Mouse (Mus musculus): ENCODE data around the gene Zfp341. TPM values are rescaled to one million over a fixed set of nuclear protein-coding genes. Genes with fewer than 3 reads are reported as not detected.
A peak's percentile ranks its signal among the peaks of the same experiment; 100 is the strongest.

Gene Zfp341
- total and polyA plus RNA-seq, 2 experiments from 2014 or later: 0.40 to 4.4 TPM

DNA sequence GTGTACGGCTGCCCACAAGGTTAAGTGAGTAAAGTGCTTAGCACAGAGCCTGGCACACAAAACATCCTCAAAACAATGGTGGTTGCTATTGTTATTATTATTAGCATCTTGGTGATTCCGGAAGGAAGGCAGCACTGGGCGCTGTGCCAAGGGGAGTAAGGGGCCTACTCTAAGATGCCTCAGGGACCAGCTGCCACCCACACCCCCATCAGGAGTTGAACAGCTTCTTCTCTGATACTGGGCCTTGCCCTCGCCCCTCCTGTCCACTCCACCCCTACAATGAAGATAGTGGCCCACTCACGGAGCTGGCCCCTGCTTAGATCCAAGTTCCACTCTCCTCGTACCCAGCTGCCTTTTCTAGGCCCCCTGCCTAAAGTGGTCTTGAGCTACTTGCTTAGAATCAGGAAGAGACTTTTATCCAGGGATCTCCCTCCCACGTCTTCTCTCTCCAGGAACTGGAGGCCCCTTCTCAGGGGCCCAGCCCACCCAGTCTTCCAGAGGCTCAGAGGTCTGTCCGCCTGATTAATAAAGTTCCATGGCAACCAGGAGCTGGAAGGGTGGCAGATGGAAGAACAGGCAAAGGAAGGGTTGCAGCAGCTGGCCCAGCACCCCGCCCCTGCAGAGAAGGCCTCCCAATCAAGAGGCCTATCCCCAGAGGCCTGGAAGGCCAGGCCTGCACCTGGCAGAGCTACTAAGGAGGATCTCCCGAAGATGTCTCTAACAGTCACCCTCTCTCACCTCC, 44.6 kb upstream of the Zfp341 start:
- no peaks in the 10 kb centered on the region for H3K9me3 ChIP-seq (replicated peaks; ENCODE audit: control insufficient read depth, low read length)
- H3K4me2 ChIP-seq (ENCODE audit: low read depth, low read length): peak overlapping the region; percentile 98
- H3K9ac ChIP-seq (replicated peaks; ENCODE audit: low read depth, low read length): peak overlapping the region; percentile 66; the same call in 1 of the 2 replicates
- ATAC-seq (ENCODE audit: insufficient read depth, low read depth) (no peak), DNase-seq (ENCODE audit: low spot score) (no peak)
- H3K36me3 ChIP-seq (replicated peaks; ENCODE audit: control insufficient read depth, insufficient read depth, low read length): 0 out of 2 replicates have a peak, but pooled peaks cover 3% of the 10 kb centered on the region
- peaks cover 21% of the 10 kb centered on the region; the same call in 1 of the 2 replicates for H3K4me1 ChIP-seq (ENCODE audit: control insufficient read depth, insufficient read depth)
- no peaks in the 10 kb centered on the region for H3K27me3 ChIP-seq (ENCODE audit: control insufficient read depth, insufficient read depth, low read length)
- 27% methylated on average over 10 of the region's 10 CpGs for WGBS
- peak overlapping the region; percentile 82 for H3K4me3 ChIP-seq (ENCODE audit: low read depth, low read length)
- TF ChIP-seq EP300 (IDR thresholded peaks at IDR 0.05; ENCODE audit: low read depth): no peak
- no peak for TF ChIP-seq CTCF (IDR thresholded peaks at IDR 0.05; ENCODE audit: low read depth)
- H3K27ac ChIP-seq (ENCODE audit: low read depth): peak overlapping the region; percentile 82

DNA sequence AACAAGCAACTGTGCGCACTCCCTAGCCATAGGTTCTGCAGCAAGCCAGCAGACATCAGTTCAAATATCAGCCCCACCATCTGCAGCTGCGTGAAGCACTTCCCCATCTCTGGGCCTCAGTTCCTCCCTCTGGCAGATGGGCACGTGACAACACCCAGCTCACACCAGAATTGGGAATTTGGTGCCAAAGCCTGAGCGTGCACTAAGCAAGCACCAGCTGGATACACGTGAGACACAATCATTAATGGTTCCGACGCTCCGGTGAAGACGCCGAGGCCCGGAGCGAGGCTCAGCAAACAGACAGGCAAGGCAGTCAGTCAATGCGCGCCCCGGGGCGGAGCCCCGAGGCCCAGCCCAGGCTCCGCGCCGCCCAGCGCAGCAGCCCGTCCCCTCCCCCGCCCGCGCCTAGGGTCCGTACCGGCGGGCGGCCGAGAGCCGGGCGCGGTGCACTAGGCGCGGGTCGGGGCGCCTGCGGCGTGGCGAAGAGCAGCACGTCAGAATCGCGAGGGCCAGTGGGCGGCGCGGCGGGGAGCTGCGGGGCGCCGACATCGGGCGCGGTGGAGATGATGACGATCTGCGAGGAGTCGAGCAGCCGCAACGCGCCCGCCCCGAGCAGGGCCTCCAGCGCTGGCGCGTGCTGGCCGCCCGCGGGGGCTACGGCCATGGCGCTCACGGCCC, 43.9 kb upstream of the Zfp341 start:
- peak overlapping the region; percentile 66 for H3K9ac ChIP-seq (replicated peaks; ENCODE audit: low read depth, low read length)
- H3K4me2 ChIP-seq (ENCODE audit: low read depth, low read length): peak overlapping the region; percentile 98
- under 1% methylated on average over 44 of the region's 70 CpGs for WGBS
- peaks cover 21% of the 10 kb centered on the region; the same call in 1 of the 2 replicates for H3K4me1 ChIP-seq (ENCODE audit: control insufficient read depth, insufficient read depth)
- no peaks in the 10 kb centered on the region for H3K9me3 ChIP-seq (replicated peaks; ENCODE audit: control insufficient read depth, low read length)
- ATAC-seq (ENCODE audit: insufficient read depth, low read depth): peak; percentile 61
- peak overlapping the region; percentile 82 for H3K27ac ChIP-seq (ENCODE audit: low read depth)
- H3K4me3 ChIP-seq (ENCODE audit: low read depth, low read length): peak overlapping the region; percentile 82
- DNase-seq (ENCODE audit: low spot score): no peak
- no peaks in the 10 kb centered on the region for H3K36me3 ChIP-seq (replicated peaks; ENCODE audit: control insufficient read depth, insufficient read depth, low read length)
- TF ChIP-seq CTCF (IDR thresholded peaks at IDR 0.05; ENCODE audit: low read depth): no peak
- no peak for TF ChIP-seq EP300 (IDR thresholded peaks at IDR 0.05; ENCODE audit: low read depth)
- H3K27me3 ChIP-seq (ENCODE audit: control insufficient read depth, insufficient read depth, low read length): no peaks in the 10 kb centered on the region

DNA sequence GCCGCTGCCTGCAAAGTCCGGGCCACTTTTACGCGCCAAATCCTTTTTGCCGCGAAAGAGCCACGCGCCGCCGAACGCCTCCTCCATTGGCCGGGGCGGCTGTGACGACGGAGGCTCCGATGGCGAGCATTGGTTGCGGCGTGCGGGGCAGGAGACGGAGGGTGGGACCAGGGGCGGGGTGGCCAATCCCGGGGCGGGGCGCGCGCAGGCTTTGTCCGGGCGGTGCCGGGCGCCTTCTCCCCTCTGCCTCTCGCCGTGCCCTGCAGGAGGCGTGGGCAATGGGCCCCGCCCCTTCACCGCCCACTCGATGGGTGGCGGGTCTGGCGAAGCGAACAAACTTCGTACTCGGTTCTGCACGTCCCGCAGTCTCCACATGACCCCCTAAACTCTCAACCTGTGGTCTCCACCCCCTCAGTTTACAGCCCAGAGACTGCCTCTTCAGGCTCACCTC, 43.2 kb upstream of the Zfp341 start, which contains the start of gene E2f1:
Gene E2f1 (minus strand): TSS at position 57 of the 451 bp plus-strand sequence.
- peak; percentile 98 for ATAC-seq (ENCODE audit: insufficient read depth, low read depth)
- Histone ChIP-seq H3K4me3 (ENCODE audit: low read depth, low read length) (peak within 1 kb of the TSS; percentile 82), H3K27me3 (ENCODE audit: control insufficient read depth, insufficient read depth, low read length) (no peaks in the 10 kb centered on the region), H3K9ac (replicated peaks; ENCODE audit: low read depth, low read length) (peak within 1 kb of the TSS; percentile 66), H3K4me1 (ENCODE audit: control insufficient read depth, insufficient read depth) (peaks cover 21% of the 10 kb centered on the region; the same call in 1 of the 2 replicates), H3K27ac (ENCODE audit: low read depth) (peak within 1 kb of the TSS; percentile 82), H3K36me3 (replicated peaks; ENCODE audit: control insufficient read depth, insufficient read depth, low read length) (no peaks in the 10 kb centered on the region), H3K4me2 (ENCODE audit: low read depth, low read length) (peak within 1 kb of the TSS; percentile 98), H3K9me3 (replicated peaks; ENCODE audit: control insufficient read depth, low read length) (no peaks in the 10 kb centered on the region)
- TF ChIP-seq EP300 (IDR thresholded peaks at IDR 0.05; ENCODE audit: low read depth) (no peak), CTCF (IDR thresholded peaks at IDR 0.05; ENCODE audit: low read depth) (no peak; the same call in 1 of the 2 replicates)
- WGBS: 0% methylated on average over 24 of the region's 44 CpGs
- peak; percentile 95 for DNase-seq (ENCODE audit: low spot score)

DNA sequence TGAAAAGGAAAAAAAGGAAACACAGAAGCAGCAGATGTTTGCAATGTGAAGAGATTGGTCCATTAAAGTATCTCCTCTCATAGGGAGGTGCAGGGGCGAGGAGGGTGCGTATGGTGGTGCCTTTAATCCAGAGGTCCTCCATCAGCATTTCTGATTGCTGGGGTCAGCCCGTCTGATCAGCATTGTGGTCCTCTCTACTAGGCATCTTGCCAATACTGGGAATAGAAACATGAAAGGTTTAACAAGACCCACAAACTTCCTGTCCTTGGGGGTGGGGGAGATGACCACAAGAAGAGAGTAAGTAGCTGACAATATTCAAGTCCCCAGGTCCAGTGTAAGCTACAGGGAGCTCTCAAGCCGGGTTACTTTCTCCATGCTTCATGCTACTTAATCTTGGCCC, 42.4 kb upstream of the Zfp341 start:
- H3K4me3 ChIP-seq (ENCODE audit: low read depth, low read length): no peak overlapping the region
- no peaks in the 10 kb centered on the region for H3K27me3 ChIP-seq (ENCODE audit: control insufficient read depth, insufficient read depth, low read length)
- TF ChIP-seq CTCF (IDR thresholded peaks at IDR 0.05; ENCODE audit: low read depth) (no peak), EP300 (IDR thresholded peaks at IDR 0.05; ENCODE audit: low read depth) (no peak)
- H3K4me2 ChIP-seq (ENCODE audit: low read depth, low read length): peak overlapping the region; percentile 98; the same call in 1 of the 2 replicates
- H3K27ac ChIP-seq (ENCODE audit: low read depth): no peak overlapping the region
- peaks cover 21% of the 10 kb centered on the region; the same call in 1 of the 2 replicates for H3K4me1 ChIP-seq (ENCODE audit: control insufficient read depth, insufficient read depth)
- H3K9me3 ChIP-seq (replicated peaks; ENCODE audit: control insufficient read depth, low read length): no peaks in the 10 kb centered on the region
- 48% methylated on average over 4 of the region's 4 CpGs for WGBS
- no peak overlapping the region for H3K9ac ChIP-seq (replicated peaks; ENCODE audit: low read depth, low read length)
- no peaks in the 10 kb centered on the region for H3K36me3 ChIP-seq (replicated peaks; ENCODE audit: control insufficient read depth, insufficient read depth, low read length)
- no peak for DNase-seq (ENCODE audit: low spot score)
- no peak for ATAC-seq (ENCODE audit: insufficient read depth, low read depth)

DNA sequence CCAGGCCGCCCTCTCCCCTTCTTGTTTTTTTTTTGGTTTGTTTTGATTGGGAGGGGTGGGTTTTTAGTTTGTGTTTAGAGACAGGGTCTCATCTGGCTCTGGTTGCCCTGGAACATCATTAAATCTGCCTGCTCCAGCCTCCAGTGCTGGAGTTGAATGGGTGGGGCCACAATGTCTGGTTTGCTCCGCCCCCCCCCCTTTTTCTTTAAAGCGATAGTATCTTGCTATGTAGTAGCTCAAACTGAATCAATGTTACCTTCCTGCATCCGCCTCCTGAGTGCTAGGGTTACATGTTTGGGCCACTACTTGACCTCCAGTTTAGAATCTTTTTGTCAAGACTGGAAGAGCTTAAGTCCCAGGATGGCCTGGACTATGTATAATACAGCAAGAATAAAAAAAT, 41.8 kb upstream of the Zfp341 start:
- H3K36me3 ChIP-seq (replicated peaks; ENCODE audit: control insufficient read depth, insufficient read depth, low read length): no peaks in the 10 kb centered on the region
- no peak for ATAC-seq (ENCODE audit: insufficient read depth, low read depth)
- H3K4me1 ChIP-seq (ENCODE audit: control insufficient read depth, insufficient read depth): peaks cover 21% of the 10 kb centered on the region; the same call in 1 of the 2 replicates
- DNase-seq (ENCODE audit: low spot score): no peak
- no peak overlapping the region for H3K4me2 ChIP-seq (ENCODE audit: low read depth, low read length)
- TF ChIP-seq EP300 (IDR thresholded peaks at IDR 0.05; ENCODE audit: low read depth) (no peak), CTCF (IDR thresholded peaks at IDR 0.05; ENCODE audit: low read depth) (no peak)
- H3K27me3 ChIP-seq (ENCODE audit: control insufficient read depth, insufficient read depth, low read length): no peaks in the 10 kb centered on the region
- no peak overlapping the region for H3K9ac ChIP-seq (replicated peaks; ENCODE audit: low read depth, low read length)
- 89% methylated on average over 4 of the region's 4 CpGs for WGBS
- no peaks in the 10 kb centered on the region for H3K9me3 ChIP-seq (replicated peaks; ENCODE audit: control insufficient read depth, low read length)
- no peak overlapping the region for H3K4me3 ChIP-seq (ENCODE audit: low read depth, low read length)
- H3K27ac ChIP-seq (ENCODE audit: low read depth): no peak overlapping the region
